Mouse (Mus musculus) retina, adult 2 months (tissue): ENCODE results near the gene Adam3.

Experiments
- DNase-seq: peaks from one replicate; pipeline ENCODE4 v3.0.0-alpha.2; 2012; ENCODE audit warnings: low read depth, low spot score

The Adam3 gene

DNA sequence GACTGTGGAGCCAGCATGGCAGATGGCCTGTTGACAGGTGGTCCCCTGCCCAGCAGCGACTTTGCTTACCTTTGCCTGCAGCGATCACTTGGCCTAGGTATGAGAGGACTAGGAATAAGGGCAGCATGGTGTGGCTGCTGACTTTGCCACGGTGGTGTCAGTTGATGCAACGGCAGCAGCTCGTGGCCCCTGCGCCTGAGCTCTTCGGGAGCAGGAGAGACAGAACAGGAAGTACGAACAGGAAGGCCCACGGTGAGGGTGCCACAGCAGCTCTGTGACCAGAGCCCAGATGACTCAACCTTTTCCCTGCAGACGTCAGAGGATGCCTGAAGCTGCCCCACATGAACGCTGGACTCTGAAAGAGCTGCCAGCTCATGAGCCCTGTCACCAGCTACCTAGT is at the start of gene Adam3:
Gene Adam3 (minus strand): TSS at position 223 of the 400 bp plus-strand sequence.
- no peak for DNase-seq

DNA sequence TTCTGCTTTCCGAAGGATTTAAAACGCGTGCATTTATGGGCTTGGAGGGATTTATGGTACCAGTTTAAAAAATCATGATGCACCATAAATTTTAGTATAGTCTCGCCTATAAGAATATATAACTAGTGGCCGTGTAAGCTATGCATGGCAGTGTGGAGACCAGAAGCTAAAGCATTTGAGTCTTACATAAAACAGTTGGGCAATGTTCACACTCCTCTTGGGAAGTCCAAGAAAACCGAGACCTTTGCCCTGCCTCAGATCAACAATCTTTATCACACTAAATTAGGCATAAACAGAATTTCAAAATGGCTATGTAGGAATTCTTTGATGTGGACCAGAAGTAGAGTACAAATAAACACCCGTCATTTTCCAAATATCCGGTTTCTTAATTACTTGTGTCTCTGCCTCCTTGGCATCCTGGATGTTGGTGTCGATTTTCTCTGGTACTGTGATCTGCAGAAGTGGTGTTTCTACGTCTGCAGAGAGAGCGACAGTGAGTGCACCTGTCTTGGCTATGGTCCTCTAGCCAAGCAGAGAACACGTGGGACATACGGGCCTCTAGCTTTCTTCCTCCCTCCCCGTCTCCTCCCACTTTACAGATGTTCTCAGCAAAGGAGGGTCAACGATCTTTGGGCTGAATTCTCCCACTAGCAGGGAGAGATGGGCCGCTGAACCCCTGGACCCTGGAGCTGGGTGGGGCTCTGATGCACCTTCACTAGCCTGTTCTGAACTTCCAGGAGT is 596 bp downstream of the Adam3 start:
- no peak for DNase-seq
